Mouse (Mus musculus) C2C12 (cell line): ENCODE measurements around the gene Tnks1bp1. TPM values are rescaled to one million over a fixed set of nuclear protein-coding genes. Genes with fewer than 3 reads are reported as not detected.
A peak's percentile ranks its signal among the peaks of the same experiment; 100 is the strongest.

ENCODE experiments used
- H3K27me3 ChIP-seq: one replicate; pipeline ENCODE4 v1.6.1; 2011; ENCODE audit not compliant: control insufficient read depth, insufficient read depth, insufficient read length
- H3K36me3 ChIP-seq: one replicate; pipeline ENCODE4 v1.6.1; 2011; ENCODE audit not compliant: control insufficient read depth, insufficient read depth
- H3K4me3 ChIP-seq: one replicate; pipeline ENCODE4 v1.5.1; 2011; ENCODE audit warnings: mild to moderate bottlenecking, control low read depth; ENCODE audit not compliant: poor library complexity, insufficient read depth, severe bottlenecking
- H3K79me2 ChIP-seq: one replicate; pipeline ENCODE4 v1.6.1; 2011; ENCODE audit not compliant: control insufficient read depth, insufficient read depth
- H3K79me3 ChIP-seq: one replicate; pipeline ENCODE4 v1.6.1; 2011; ENCODE audit warnings: low read depth, control low read depth
- H3ac ChIP-seq: one replicate; pipeline ENCODE3; 2011; ENCODE audit warnings: low read depth; ENCODE audit not compliant: control insufficient read depth, insufficient read length
- CEBPB ChIP-seq: IDR thresholded peaks from one replicate; pipeline ENCODE4 v1.6.1; 2011; ENCODE audit warnings: low read depth, mild to moderate bottlenecking, control low read depth, moderate library complexity
- CTCF ChIP-seq: IDR thresholded peaks from one replicate; pipeline ENCODE4 v1.5.1; 2011; ENCODE audit not compliant: control insufficient read depth, insufficient read depth, insufficient read length
- FOSL1 ChIP-seq: IDR thresholded peaks from one replicate; pipeline ENCODE4 v1.8.0; 2011; ENCODE audit warnings: mild to moderate bottlenecking, low read length; ENCODE audit not compliant: poor library complexity, insufficient read depth, severe bottlenecking
- MAX ChIP-seq: IDR thresholded peaks from one replicate; pipeline ENCODE4 v1.6.1; 2011; ENCODE audit warnings: mild to moderate bottlenecking, control low read depth
- MYOD1 ChIP-seq: IDR thresholded peaks from one replicate; pipeline ENCODE4 v1.6.1; 2011; ENCODE audit warnings: low read depth; ENCODE audit not compliant: control insufficient read depth, insufficient read length
- MYOG ChIP-seq: IDR thresholded peaks from one replicate; pipeline ENCODE4 v1.6.1; 2011; ENCODE audit not compliant: control insufficient read depth, insufficient read length; ENCODE audit errors: extremely low read depth
- USF1 ChIP-seq: IDR thresholded peaks from one replicate; pipeline ENCODE4 v1.6.1; 2011; ENCODE audit warnings: low read depth, mild to moderate bottlenecking, control low read depth, moderate library complexity
- polyA plus RNA-seq: library from polyadenylated mRNA; unstranded; fragments of >200 nt; fragmentation: generic; extraction: Trizol; gene quantifications from one replicate; pipeline ENCODE4 v1.2.1, GENCODE M21; 2012; ENCODE audit warnings: missing spikeins

Gene Tnks1bp1
- polyA plus RNA-seq, 1 experiment = 58.6 TPM

DNA sequence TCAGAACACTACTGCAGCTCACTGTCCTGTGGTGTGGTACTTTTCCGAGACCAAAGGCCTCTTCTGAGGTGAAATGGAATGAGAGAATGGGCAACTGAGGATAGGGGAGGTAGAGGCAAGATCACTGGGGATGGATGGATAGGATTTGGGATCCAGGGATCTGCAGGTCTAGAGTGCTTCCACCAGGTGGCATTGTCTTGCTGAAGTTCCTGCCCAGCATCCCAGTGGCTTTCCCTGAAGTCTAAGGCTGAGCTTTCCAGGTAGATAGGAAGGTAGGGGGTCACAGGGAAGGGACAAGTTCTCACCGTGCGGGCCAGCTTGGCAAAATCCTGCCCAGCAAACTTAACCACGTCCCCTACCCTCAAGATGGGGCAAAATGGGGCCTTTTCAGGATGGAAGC, 25.8 kb upstream of the Tnks1bp1 start:
- H3K79me2 ChIP-seq = no peaks in the 10 kb centered on the region
- H3K36me3 ChIP-seq = no peaks in the 10 kb centered on the region
- no peak overlapping the region for H3K4me3 ChIP-seq
- TF ChIP-seq MYOG (no peak), USF1 (no peak), CTCF (peak; percentile 58), CEBPB (no peak), MAX (no peak)
- no peaks in the 10 kb centered on the region for H3K79me3 ChIP-seq
- peaks cover 7% of the 10 kb centered on the region for H3K27me3 ChIP-seq
- H3ac ChIP-seq = no peak overlapping the region

DNA sequence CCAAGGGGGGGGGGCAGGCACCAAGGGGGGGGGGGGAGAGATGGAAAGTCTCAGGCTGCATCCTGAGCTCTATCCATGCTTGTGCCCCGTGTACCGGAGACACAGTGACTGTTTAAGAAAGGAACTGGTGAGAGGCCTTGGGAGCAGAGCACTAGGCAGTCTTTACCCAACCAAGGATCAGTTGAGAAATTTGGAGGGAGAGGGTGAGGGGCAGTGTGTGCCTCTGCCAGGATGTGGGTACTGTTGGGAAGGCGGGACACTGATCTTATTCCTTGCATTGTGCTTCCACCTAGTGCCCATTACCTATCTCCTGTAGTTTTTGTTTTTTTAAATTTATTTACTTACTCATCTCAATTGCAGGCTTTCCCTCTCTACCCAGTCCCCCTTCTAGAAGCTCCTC, 21.6 kb upstream of the Tnks1bp1 start:
- Histone ChIP-seq H3K79me3 (no peaks in the 10 kb centered on the region), H3ac (no peak overlapping the region), H3K4me3 (no peak overlapping the region), H3K27me3 (peaks cover 13% of the 10 kb centered on the region), H3K36me3 (no peaks in the 10 kb centered on the region), H3K79me2 (no peaks in the 10 kb centered on the region)
- TF ChIP-seq FOSL1 (no peak), USF1 (no peak), MAX (no peak), CTCF (no peak), MYOD1 (no peak), CEBPB (no peak), MYOG (no peak)

DNA sequence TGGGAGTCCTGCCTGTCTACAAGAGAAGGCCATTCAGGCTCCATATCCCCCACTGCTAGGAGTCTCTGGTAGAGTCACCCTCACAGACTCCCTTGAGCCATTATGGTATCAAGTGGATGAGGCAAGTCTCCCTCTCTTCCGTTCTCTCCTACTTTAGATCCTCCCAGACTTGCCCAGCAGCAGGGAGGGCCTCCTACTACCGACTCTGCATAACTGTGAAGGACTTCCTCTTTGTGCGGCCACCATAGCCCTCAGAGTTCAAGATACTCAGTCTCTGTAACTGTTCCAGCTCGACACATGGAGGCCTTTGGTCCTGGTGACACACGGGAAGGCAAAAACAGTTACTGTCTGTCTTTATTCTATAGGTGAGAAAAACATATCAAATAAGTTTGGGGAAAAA, 20.5 kb upstream of the Tnks1bp1 start:
- H3K79me3 ChIP-seq = no peaks in the 10 kb centered on the region
- H3K27me3 ChIP-seq = peaks cover 13% of the 10 kb centered on the region
- no peaks in the 10 kb centered on the region for H3K79me2 ChIP-seq
- H3ac ChIP-seq = no peak overlapping the region
- no peak for TF ChIP-seq MYOG
- no peak for TF ChIP-seq FOSL1
- no peak for TF ChIP-seq MYOD1
- no peak for TF ChIP-seq CTCF
- TF ChIP-seq CEBPB = no peak
- no peak for TF ChIP-seq MAX
- TF ChIP-seq USF1 = no peak
- no peak overlapping the region for H3K4me3 ChIP-seq
- no peaks in the 10 kb centered on the region for H3K36me3 ChIP-seq

DNA sequence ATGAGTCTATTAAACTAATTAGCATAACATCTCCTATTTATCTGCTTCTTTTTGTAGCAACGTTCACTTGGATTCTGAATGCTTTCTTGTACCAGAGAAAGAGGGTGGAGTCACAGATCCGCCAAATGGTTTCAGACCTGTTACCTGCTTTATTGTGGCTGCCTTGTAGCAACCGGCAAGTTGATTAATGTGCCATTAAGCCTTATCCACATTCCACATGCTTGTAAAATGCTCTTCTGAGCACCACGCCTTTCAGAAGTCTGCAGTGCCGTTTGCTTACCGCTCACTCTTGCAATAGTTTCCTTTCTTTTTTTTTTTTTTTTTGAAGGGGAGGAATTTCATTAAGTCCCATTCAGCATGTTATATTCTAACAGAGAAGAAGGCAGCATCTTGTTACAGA, 17.9 kb upstream of the Tnks1bp1 start:
- no peak for TF ChIP-seq CTCF
- TF ChIP-seq FOSL1 = no peak
- TF ChIP-seq MYOD1 = no peak
- TF ChIP-seq USF1 = no peak
- no peak for TF ChIP-seq CEBPB
- no peak for TF ChIP-seq MYOG
- no peak for TF ChIP-seq MAX
- Histone ChIP-seq H3K36me3 (no peaks in the 10 kb centered on the region), H3K4me3 (no peak overlapping the region), H3ac (no peak overlapping the region), H3K79me3 (no peaks in the 10 kb centered on the region), H3K79me2 (no peaks in the 10 kb centered on the region), H3K27me3 (peaks cover 13% of the 10 kb centered on the region)

DNA sequence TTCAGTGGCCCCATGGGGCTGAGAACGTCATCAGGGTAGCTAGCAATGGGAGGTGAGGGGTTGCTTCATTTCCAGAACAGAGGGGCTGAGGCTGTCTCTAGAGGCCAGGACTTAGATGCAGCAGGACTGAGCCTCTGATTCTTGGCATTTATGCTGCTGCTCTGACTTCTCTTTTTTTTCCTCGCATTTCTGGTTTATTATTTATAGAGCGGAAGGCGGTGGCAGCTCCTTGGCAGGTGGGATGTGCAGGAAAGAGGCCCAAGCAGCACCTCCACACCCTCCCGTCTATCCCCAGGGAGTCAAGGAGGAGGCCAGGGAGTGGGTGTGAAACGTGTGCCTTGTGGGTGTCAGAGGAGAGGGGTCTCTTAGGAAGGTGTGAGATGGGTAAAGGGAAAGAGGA, 16.8 kb upstream of the Tnks1bp1 start:
- Histone ChIP-seq H3K36me3 (no peaks in the 10 kb centered on the region), H3K79me3 (no peaks in the 10 kb centered on the region), H3K4me3 (no peak overlapping the region), H3K79me2 (no peaks in the 10 kb centered on the region), H3K27me3 (peaks cover 13% of the 10 kb centered on the region), H3ac (no peak overlapping the region)
- no peak for TF ChIP-seq MYOD1
- no peak for TF ChIP-seq USF1
- TF ChIP-seq MAX = no peak
- TF ChIP-seq CEBPB = no peak
- TF ChIP-seq CTCF = no peak
- TF ChIP-seq MYOG = no peak
- no peak for TF ChIP-seq FOSL1

DNA sequence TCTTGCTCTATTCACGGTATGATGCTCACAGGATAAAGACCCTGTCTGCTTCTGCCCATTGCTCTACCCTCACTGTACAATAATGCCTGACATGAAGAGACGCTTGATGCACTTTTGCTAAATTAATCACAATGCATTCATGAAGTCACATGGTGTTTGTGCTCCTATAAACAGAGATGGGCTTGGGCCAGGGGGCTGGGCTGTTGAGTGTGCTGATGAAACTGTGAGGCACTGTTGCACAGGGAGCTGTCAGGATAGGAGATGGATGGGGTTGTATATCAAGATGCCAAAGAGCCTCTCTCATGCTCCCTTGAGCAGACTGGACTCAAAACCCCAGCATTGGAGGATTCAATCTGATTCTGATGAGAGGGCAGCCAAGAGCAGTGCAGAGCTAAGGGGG, 14.7 kb upstream of the Tnks1bp1 start:
- Histone ChIP-seq H3ac (no peak overlapping the region), H3K27me3 (peaks cover 6% of the 10 kb centered on the region), H3K79me2 (peaks cover 10% of the 10 kb centered on the region), H3K36me3 (peaks cover 5% of the 10 kb centered on the region), H3K79me3 (peaks cover 9% of the 10 kb centered on the region), H3K4me3 (no peak overlapping the region)
- TF ChIP-seq USF1 (no peak), FOSL1 (no peak), MAX (no peak), CEBPB (no peak), MYOG (no peak), CTCF (no peak), MYOD1 (no peak)
